In the genomic region with DNA sequence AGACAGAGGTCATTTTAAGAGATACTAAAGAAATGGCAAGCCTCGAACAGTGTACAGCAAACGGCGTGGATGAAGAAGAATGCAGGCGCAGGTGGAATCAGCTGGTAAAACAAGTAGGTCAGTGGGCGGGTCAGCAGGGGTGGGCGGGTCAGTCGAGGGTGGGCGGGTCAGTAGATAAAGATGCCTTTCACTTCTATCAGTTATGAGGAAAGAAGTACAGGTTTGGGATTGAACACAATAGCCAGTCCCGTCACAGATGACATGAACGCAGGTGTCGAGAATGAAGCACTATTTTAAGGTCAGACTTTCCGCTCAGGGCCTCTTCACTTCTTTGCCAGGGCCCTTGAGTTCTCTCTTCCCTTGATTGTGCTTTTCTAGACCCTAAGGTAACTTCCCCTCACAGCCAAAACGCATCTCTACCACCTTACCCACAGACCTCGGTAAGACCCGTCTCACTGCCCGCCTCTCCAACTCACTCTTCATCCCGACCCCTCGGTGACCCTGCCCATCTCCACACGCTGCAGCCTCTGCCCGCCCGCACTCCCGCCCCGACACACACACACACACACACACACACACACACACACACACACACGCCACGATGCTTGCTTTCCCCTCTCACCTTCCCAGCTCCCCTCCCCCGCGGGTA, we compare ENCODE assay signal across 8 mouse cellular contexts. TPM values are rescaled to one million over a fixed set of nuclear protein-coding genes. Genes with fewer than 3 reads are reported as not detected.
DNase-seq lines count a peak whose midpoint lies in the region; ATAC-seq lines count a peak whose summit lies in the region.

No protein-coding gene starts in this region.

- H3K27me3 ChIP-seq in heart, embryonic 15.5 days: peaks cover 4% of the 10 kb centered on the region
- no peaks in the 10 kb centered on the region for H3K27me3 ChIP-seq in hindbrain, embryonic 14.5 days (ENCODE audit: control insufficient read depth, insufficient read depth, low read length)

- intact Hi-C loops in heart, postnatal 10 days (cut with DNase I): no loop called here

- ATAC-seq in heart, embryonic 15.5 days (replicated peaks; ENCODE audit: insufficient number of reproducible peaks, insufficient read depth, low FRiP score, low read depth): no peak; the same call in 1 of the 2 replicates
- ATAC-seq in hindbrain, embryonic 14.5 days (ENCODE audit: low FRiP score): no peak
- no peak for ATAC-seq in monocyte, adult 5-6 weeks (replicated peaks; ENCODE audit: insufficient number of reproducible peaks, low FRiP score, low TSS enrichment, poor library complexity, severe bottlenecking)
- no peak for ATAC-seq in inflammation-experienced regulatory T-cells, adult 6 months

- peak overlapping the region; percentile 70 for H3K4me3 ChIP-seq in heart, embryonic 15.5 days
- peak overlapping the region; percentile 49 for H3K4me3 ChIP-seq in hindbrain, embryonic 14.5 days (replicated peaks; ENCODE audit: low read length)

- H3K4me1 ChIP-seq in heart, embryonic 15.5 days (replicated peaks): peaks cover 11% of the 10 kb centered on the region
- H3K4me1 ChIP-seq in hindbrain, embryonic 14.5 days (replicated peaks; ENCODE audit: control insufficient read depth, insufficient read depth, low read length): peaks cover 14% of the 10 kb centered on the region

- DNase-seq in heart, postnatal 10 days: no peak
- DNase-seq in brain, adult 2 months (ENCODE audit: low read depth, low spot score): peak; percentile 30
- DNase-seq in hindbrain, embryonic 14.5 days (ENCODE audit: low spot score): no peak
- DNase-seq in lung, postnatal 36 days: peak; percentile 14
- no peak for DNase-seq in urinary bladder, postnatal 14 days (ENCODE audit: low spot score)

- WGBS in heart, embryonic 15.5 days: 8% methylated on average over 25 of the region's 27 CpGs
- WGBS in hindbrain, embryonic 14.5 days: 11% methylated on average over 25 of the region's 27 CpGs

- H3K9ac ChIP-seq in heart, embryonic 15.5 days: peak overlapping the region; percentile 59
- H3K9ac ChIP-seq in hindbrain, embryonic 14.5 days: peak overlapping the region; percentile 55

- peak overlapping the region; percentile 68 for H3K4me2 ChIP-seq in heart, embryonic 15.5 days
- H3K4me2 ChIP-seq in hindbrain, embryonic 14.5 days (replicated peaks): peak overlapping the region; percentile 61

- H3K36me3 ChIP-seq in heart, embryonic 15.5 days: no peaks in the 10 kb centered on the region
- H3K36me3 ChIP-seq in hindbrain, embryonic 14.5 days (replicated peaks; ENCODE audit: control insufficient read depth, insufficient read depth): peaks cover 1% of the 10 kb centered on the region

- peak overlapping the region; percentile 44; the same call in 1 of the 2 replicates for H3K27ac ChIP-seq in heart, embryonic 15.5 days
- no peak overlapping the region for H3K27ac ChIP-seq in hindbrain, embryonic 14.5 days

- H3K9me3 ChIP-seq in heart, embryonic 15.5 days (replicated peaks): no peaks in the 10 kb centered on the region
- H3K9me3 ChIP-seq in hindbrain, embryonic 14.5 days (ENCODE audit: control insufficient read depth, low read length): no peaks in the 10 kb centered on the region

RNA-seq across cellular contexts. Expression of gene Zscan20, which starts 0.5 kb away (rescaled TPM):
- 2.4 and 3.7 TPM in 2 replicates for polyA plus RNA-seq in heart, embryonic 15.5 days (2015; fragmentation: Nextera tagmentation; extraction: Ambion mirVana)
- total RNA-seq in heart, postnatal 10 days (2021): 1 to 10 TPM; 2.9 to 3.8 TPM
- 3.4 and 4.4 TPM in 2 replicates for polyA plus RNA-seq in hindbrain, embryonic 14.5 days (2014; fragmentation: Nextera tagmentation; extraction: Ambion mirVana)
- total RNA-seq in monocyte, adult 5-6 weeks (2017): 3.0 to 8.9 TPM (median 3.5 TPM) in 3 replicates
- polyA plus RNA-seq in inflammation-experienced regulatory T-cells, adult 6 months (2017; shearing (Covaris generic)): 1 to 10 TPM; 2.9 to 3.9 (median 3.0) TPM

RNA-seq across cellular contexts. Expression of gene Tlr12, which starts 9.0 kb away (rescaled TPM):
- 0.15 and 0.68 TPM in 2 replicates for polyA plus RNA-seq in heart, embryonic 15.5 days (2015; fragmentation: Nextera tagmentation; extraction: Ambion mirVana)
- under 1 TPM; 0.10 to 0.22 TPM for total RNA-seq in heart, postnatal 10 days (2021)
- 0.78 and 0.90 TPM in 2 replicates for polyA plus RNA-seq in hindbrain, embryonic 14.5 days (2014; fragmentation: Nextera tagmentation; extraction: Ambion mirVana)
- total RNA-seq in monocyte, adult 5-6 weeks (2017): 0.48 to 2.4 TPM (median 0.64 TPM) in 3 replicates
- polyA plus RNA-seq in inflammation-experienced regulatory T-cells, adult 6 months (2017; shearing (Covaris generic)): under 1 TPM; 0.31 to 0.92 (median 0.38) TPM

RNA-seq across cellular contexts. Expression of gene Phc2, which starts 45.1 kb away (rescaled TPM):
- 28.5 and 40.2 TPM in 2 replicates for polyA plus RNA-seq in heart, embryonic 15.5 days (2015; fragmentation: Nextera tagmentation; extraction: Ambion mirVana)
- 10 to 100 TPM; 68.1 to 70.8 TPM for total RNA-seq in heart, postnatal 10 days (2021)
- 46.2 and 52.8 TPM in 2 replicates for polyA plus RNA-seq in hindbrain, embryonic 14.5 days (2014; fragmentation: Nextera tagmentation; extraction: Ambion mirVana)
- total RNA-seq in monocyte, adult 5-6 weeks (2017): 15.0 to 31.5 TPM (median 22.9 TPM) in 3 replicates
- 10 to 100 TPM in 2 of 3 experiments, 1 to 10 TPM in 1; 9.9 to 16.1 (median 15.0) TPM for polyA plus RNA-seq in inflammation-experienced regulatory T-cells, adult 6 months (2017; shearing (Covaris generic))

Comparison
In these comparisons a context has a peak if more than half of its experiments do, and no peak if none do; other contexts are left out.
1. DNase-seq: peak in brain, adult 2 months (single experiment) and lung, postnatal 36 days (single experiment); none in heart, postnatal 10 days (0 of 2), hindbrain, embryonic 14.5 days (single experiment) and urinary bladder, postnatal 14 days (single experiment).